Mouse (Mus musculus): Measurements from ENCODE around the gene Naa80. TPM values are rescaled to one million over a fixed set of nuclear protein-coding genes. Genes with fewer than 3 reads are reported as not detected.

The Naa80 gene
- polyA plus RNA-seq, 1 experiment from 2014 or later = 15.2 TPM

DNA sequence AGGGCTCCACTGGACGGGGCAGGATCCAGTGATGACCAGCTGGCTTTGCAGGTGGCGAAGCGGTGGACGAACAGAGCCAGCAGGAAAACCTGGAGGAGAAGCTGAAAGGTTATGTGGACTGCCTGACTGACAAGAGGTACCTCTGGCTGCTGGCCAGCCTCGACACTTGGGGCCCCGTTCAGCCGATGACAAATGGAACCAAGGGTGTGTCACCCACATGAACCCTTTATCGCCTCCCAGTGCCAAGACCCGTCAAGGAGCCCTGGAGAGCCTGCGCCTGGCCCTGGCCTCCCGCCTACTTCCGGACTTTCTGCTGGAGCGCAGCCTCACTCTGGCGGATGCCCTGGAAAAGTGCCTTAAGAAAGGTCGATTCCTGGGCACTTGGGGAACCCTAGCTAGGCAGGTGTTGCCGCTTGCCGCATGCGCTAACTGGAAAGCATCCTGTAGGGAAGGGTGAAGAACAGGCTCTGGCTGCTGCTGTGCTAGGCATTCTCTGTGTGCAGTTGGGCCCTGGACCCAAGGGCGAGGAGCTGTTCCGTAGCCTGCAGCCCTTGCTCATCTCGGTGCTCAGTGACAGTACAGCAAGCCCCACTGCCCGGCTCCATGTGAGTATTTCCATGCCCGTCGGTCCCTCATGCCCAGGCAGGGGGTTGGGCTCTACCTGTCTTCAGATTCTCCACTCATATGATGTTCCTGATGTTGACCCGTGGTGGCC lies 11.5 kb downstream of the Naa80 start:
- Histone ChIP-seq H3K9me3 (replicated peaks; ENCODE audit: control insufficient read depth, low read length) (no peaks in the 10 kb centered on the region), H3K27ac (ENCODE audit: low read depth, low read length) (peak overlapping the region; percentile 12; the same call in 1 of the 2 replicates), H3K4me1 (ENCODE audit: control insufficient read depth, insufficient read depth, low read length) (peaks cover 28% of the 10 kb centered on the region), H3K27me3 (ENCODE audit: control insufficient read depth, insufficient read depth, low read length) (no peaks in the 10 kb centered on the region), H3K4me3 (ENCODE audit: low read depth, low read length) (no peak overlapping the region), H3K9ac (ENCODE audit: low read depth, low read length) (peak overlapping the region; percentile 3; the same call in 1 of the 2 replicates), H3K36me3 (ENCODE audit: control insufficient read depth, insufficient read depth, low read length) (peaks cover 33% of the 10 kb centered on the region), H3K4me2 (peak overlapping the region; percentile 91)
- WGBS (ENCODE audit: insufficient replicate concordance) = 80% methylated on average over 25 of the region's 25 CpGs
- no peak for ATAC-seq (replicated peaks; ENCODE audit: insufficient number of reproducible peaks, low FRiP score, low TSS enrichment)

- H3K4me2 ChIP-seq = no peak overlapping the region
- no peaks in the 10 kb centered on the region for H3K9me3 ChIP-seq (replicated peaks; ENCODE audit: control insufficient read depth, low read length)
- no peak for ATAC-seq (replicated peaks; ENCODE audit: insufficient number of reproducible peaks, low FRiP score, low TSS enrichment)
- no peaks in the 10 kb centered on the region for H3K27me3 ChIP-seq (ENCODE audit: control insufficient read depth, insufficient read depth, low read length)
- H3K36me3 ChIP-seq (ENCODE audit: control insufficient read depth, insufficient read depth, low read length) = peaks cover 33% of the 10 kb centered on the region
- H3K9ac ChIP-seq (ENCODE audit: low read depth, low read length) = no peak overlapping the region
- H3K4me3 ChIP-seq (ENCODE audit: low read depth, low read length) = no peak overlapping the region
- peaks cover 28% of the 10 kb centered on the region for H3K4me1 ChIP-seq (ENCODE audit: control insufficient read depth, insufficient read depth, low read length)
- H3K27ac ChIP-seq (ENCODE audit: low read depth, low read length) = no peak overlapping the region
- WGBS (ENCODE audit: insufficient replicate concordance) = 92% methylated on average over 6 of the region's 6 CpGs
These were observed 12.0 kb downstream of the Naa80 start for GRCm38 (mm10) chr9:107590773-107591060.

DNA sequence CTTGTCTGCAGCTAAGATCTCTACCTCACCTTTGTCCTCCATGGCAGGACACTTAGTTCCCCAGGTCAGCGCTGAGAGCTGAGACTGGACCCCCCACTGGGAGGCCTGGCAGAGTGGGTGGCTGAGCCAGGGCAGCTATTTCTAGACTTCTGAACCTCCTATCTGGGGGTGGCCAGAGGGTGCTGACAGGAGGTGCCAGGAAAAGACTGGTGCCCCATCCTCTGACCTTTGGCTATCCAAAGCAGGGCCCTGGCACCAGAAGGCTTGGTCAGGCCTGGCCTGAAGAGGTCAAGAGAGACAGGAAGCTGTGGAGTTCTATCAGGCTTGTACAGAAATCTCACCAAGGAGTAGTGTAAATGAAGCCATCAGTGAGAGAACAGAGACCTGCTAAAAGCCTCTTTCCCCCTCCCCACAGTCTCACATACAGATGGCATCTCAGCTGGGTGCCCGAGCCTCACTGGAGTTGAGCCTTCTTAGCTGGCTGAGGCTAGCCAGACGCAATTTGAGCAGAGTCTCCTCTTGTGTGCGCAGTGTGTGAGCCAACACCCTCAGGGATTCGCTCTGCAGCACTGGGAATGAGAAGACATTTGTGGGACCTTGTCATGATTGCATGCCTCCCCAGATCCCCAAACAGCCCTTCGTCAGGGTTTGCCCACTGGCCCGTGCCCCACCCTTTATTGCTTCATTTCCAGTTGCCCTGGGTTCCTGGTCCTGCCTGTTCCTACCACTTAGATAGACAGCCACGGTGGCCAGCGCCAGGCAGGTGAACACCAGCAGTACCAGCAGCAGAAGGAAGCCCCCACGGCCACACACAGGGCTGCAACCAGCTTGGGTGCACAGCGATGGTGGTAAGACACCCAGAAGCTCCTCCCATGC lies 14.7 kb downstream of the Naa80 start:
- no peak overlapping the region for H3K4me2 ChIP-seq
- H3K36me3 ChIP-seq (ENCODE audit: control insufficient read depth, insufficient read depth, low read length) = peaks cover 33% of the 10 kb centered on the region
- peak overlapping the region; percentile 24; the same call in 1 of the 2 replicates for H3K9ac ChIP-seq (ENCODE audit: low read depth, low read length)
- WGBS (ENCODE audit: insufficient replicate concordance) = 78% methylated on average over 11 of the region's 11 CpGs
- no peak for ATAC-seq (replicated peaks; ENCODE audit: insufficient number of reproducible peaks, low FRiP score, low TSS enrichment)
- H3K27ac ChIP-seq (ENCODE audit: low read depth, low read length) = no peak overlapping the region
- H3K4me1 ChIP-seq (ENCODE audit: control insufficient read depth, insufficient read depth, low read length) = peaks cover 42% of the 10 kb centered on the region
- H3K9me3 ChIP-seq (replicated peaks; ENCODE audit: control insufficient read depth, low read length) = no peaks in the 10 kb centered on the region
- peaks cover under 1% of the 10 kb centered on the region; the same call in 1 of the 2 replicates for H3K27me3 ChIP-seq (ENCODE audit: control insufficient read depth, insufficient read depth, low read length)
- H3K4me3 ChIP-seq (ENCODE audit: low read depth, low read length) = no peak overlapping the region

GRCm38 (mm10) chr9:107594281-107595062 lies 15.8 kb downstream of the Naa80 start:
- WGBS (ENCODE audit: insufficient replicate concordance) = 80% methylated on average over 8 of the region's 8 CpGs
- Histone ChIP-seq H3K36me3 (ENCODE audit: control insufficient read depth, insufficient read depth, low read length) (peaks cover 33% of the 10 kb centered on the region), H3K9me3 (replicated peaks; ENCODE audit: control insufficient read depth, low read length) (no peaks in the 10 kb centered on the region), H3K4me1 (ENCODE audit: control insufficient read depth, insufficient read depth, low read length) (peaks cover 33% of the 10 kb centered on the region), H3K27me3 (ENCODE audit: control insufficient read depth, insufficient read depth, low read length) (peaks cover 11% of the 10 kb centered on the region), H3K4me2 (no peak overlapping the region), H3K27ac (ENCODE audit: low read depth, low read length) (no peak overlapping the region), H3K4me3 (ENCODE audit: low read depth, low read length) (no peak overlapping the region), H3K9ac (ENCODE audit: low read depth, low read length) (no peak overlapping the region)
- ATAC-seq (replicated peaks; ENCODE audit: insufficient number of reproducible peaks, low FRiP score, low TSS enrichment) = no peak

- no peaks in the 10 kb centered on the region for H3K9me3 ChIP-seq (replicated peaks; ENCODE audit: control insufficient read depth, low read length)
- peak overlapping the region; percentile 65 for H3K9ac ChIP-seq (ENCODE audit: low read depth, low read length)
- peaks cover 17% of the 10 kb centered on the region for H3K36me3 ChIP-seq (ENCODE audit: control insufficient read depth, insufficient read depth, low read length)
- ATAC-seq (replicated peaks; ENCODE audit: insufficient number of reproducible peaks, low FRiP score, low TSS enrichment) = no peak
- H3K27ac ChIP-seq (ENCODE audit: low read depth, low read length) = peak overlapping the region; percentile 91
- H3K4me2 ChIP-seq = peak overlapping the region; percentile 65
- WGBS (ENCODE audit: insufficient replicate concordance) = 68% methylated on average over 11 of the region's 11 CpGs
- peak overlapping the region; percentile 30 for H3K4me3 ChIP-seq (ENCODE audit: low read depth, low read length)
- peaks cover 24% of the 10 kb centered on the region for H3K4me1 ChIP-seq (ENCODE audit: control insufficient read depth, insufficient read depth, low read length)
- H3K27me3 ChIP-seq (ENCODE audit: control insufficient read depth, insufficient read depth, low read length) = peaks cover 25% of the 10 kb centered on the region
These were observed 18.2 kb downstream of the Naa80 start for GRCm38 (mm10) chr9:107596619-107597569.

DNA sequence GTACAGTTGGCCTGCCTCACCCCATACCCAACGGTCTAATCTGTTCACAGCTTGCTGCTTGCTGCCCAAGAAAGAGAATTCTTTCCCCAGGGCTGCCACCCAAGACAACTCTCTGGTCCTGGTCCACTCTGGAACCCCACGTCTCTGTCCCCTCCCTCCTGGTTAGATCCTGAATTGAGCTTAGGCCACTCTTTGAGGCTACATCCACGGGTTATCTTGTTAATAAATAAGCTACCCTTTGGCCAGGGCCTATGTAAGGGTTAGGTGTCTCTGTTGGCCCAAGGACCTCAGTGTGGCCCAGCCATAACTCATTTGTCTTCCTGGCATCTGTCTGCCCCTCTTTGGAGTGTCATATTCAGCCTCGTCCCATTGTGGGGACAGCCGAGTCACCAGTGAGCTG lies 19.7 kb downstream of the Naa80 start:
- Histone ChIP-seq H3K4me2 (no peak overlapping the region), H3K9me3 (replicated peaks; ENCODE audit: control insufficient read depth, low read length) (no peaks in the 10 kb centered on the region), H3K27me3 (ENCODE audit: control insufficient read depth, insufficient read depth, low read length) (peaks cover 25% of the 10 kb centered on the region), H3K4me1 (ENCODE audit: control insufficient read depth, insufficient read depth, low read length) (peaks cover 23% of the 10 kb centered on the region), H3K27ac (ENCODE audit: low read depth, low read length) (no peak overlapping the region), H3K4me3 (ENCODE audit: low read depth, low read length) (no peak overlapping the region), H3K9ac (ENCODE audit: low read depth, low read length) (no peak overlapping the region), H3K36me3 (ENCODE audit: control insufficient read depth, insufficient read depth, low read length) (peaks cover 5% of the 10 kb centered on the region; the same call in 1 of the 2 replicates)
- WGBS (ENCODE audit: insufficient replicate concordance) = 69% methylated on average over 5 of the region's 5 CpGs
- no peak for ATAC-seq (replicated peaks; ENCODE audit: insufficient number of reproducible peaks, low FRiP score, low TSS enrichment)

DNA sequence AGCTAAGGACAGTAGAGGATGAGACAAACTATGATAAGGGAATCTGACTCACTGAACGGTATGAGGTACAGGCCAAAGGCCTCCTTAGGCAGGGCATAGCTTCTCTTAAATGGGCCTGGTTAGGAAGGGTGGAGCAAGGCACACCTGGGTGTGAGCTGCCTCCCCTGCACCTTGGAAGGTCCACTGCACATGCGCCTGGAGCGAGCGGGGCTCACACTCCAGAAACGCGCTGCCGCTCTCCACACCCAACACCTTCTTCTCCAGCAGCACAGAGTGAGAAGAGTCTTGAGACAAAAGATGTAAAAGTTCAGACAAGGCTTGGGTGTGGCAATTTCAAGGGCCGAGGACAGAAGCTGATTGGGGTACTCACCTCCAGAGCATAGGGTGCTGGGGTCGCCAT lies 20.7 kb downstream of the Naa80 start:
- Histone ChIP-seq H3K4me1 (ENCODE audit: control insufficient read depth, insufficient read depth, low read length) (peaks cover 29% of the 10 kb centered on the region), H3K27ac (ENCODE audit: low read depth, low read length) (no peak overlapping the region), H3K9me3 (replicated peaks; ENCODE audit: control insufficient read depth, low read length) (no peaks in the 10 kb centered on the region), H3K27me3 (ENCODE audit: control insufficient read depth, insufficient read depth, low read length) (peaks cover 31% of the 10 kb centered on the region), H3K4me2 (no peak overlapping the region), H3K9ac (ENCODE audit: low read depth, low read length) (no peak overlapping the region), H3K36me3 (ENCODE audit: control insufficient read depth, insufficient read depth, low read length) (no peaks in the 10 kb centered on the region), H3K4me3 (ENCODE audit: low read depth, low read length) (no peak overlapping the region)
- ATAC-seq (replicated peaks; ENCODE audit: insufficient number of reproducible peaks, low FRiP score, low TSS enrichment) = no peak
- WGBS (ENCODE audit: insufficient replicate concordance) = 73% methylated on average over 9 of the region's 9 CpGs

All from heart, embryonic 11.5 days (tissue).